Mouse (Mus musculus) ES-E14 (cell line): ENCODE data around the gene Mrtfa. TPM values are rescaled to one million over a fixed set of nuclear protein-coding genes. Genes with fewer than 3 reads are reported as not detected.

Source experiments
- DNase-seq: peaks from one replicate; pipeline ENCODE4 v3.0.0-alpha.2; 2013; ENCODE audit warnings: low read depth, low spot score
- H3K27ac ChIP-seq: 2 replicates; pipeline ENCODE4 v1.5.1; 2012; ENCODE audit warnings: low read depth, mild to moderate bottlenecking, low read length, moderate library complexity, mixed read lengths; ENCODE audit not compliant: poor library complexity, insufficient read depth, severe bottlenecking
- H3K36me3 ChIP-seq: 2 replicates; pipeline ENCODE4 v1.6.1; 2012; ENCODE audit warnings: mild to moderate bottlenecking, low read length, moderate library complexity, mixed read lengths; ENCODE audit not compliant: control insufficient read depth, poor library complexity, insufficient read depth, severe bottlenecking
- H3K4me1 ChIP-seq, 2 experiments: fragments of 150-350 bp in 1 of 2; sonication (generic) in 1 of 2; 2 replicates each; pipeline ENCODE4 v1.6.1; 2012; ENCODE audit warnings: low read length in 2 of 2, mild to moderate bottlenecking in 1 of 2, mixed read lengths in 1 of 2; ENCODE audit not compliant: control insufficient read depth in 2 of 2, insufficient read depth in 2 of 2, poor library complexity in 1 of 2
- H3K4me3 ChIP-seq, 2 experiments: fragments of 150-350 bp in 1 of 2; sonication (generic) in 1 of 2; 2 replicates each; pipeline ENCODE4 v1.5.1; 2012; ENCODE audit warnings: low read length in 2 of 2, low read depth in 1 of 2, mild to moderate bottlenecking in 1 of 2, mixed read lengths in 1 of 2; ENCODE audit not compliant: insufficient read depth in 1 of 2, poor library complexity in 1 of 2, severe bottlenecking in 1 of 2
- H3K9ac ChIP-seq: 2 replicates; pipeline ENCODE4 v1.6.1; 2012; ENCODE audit warnings: low read depth, mild to moderate bottlenecking, low read length, mixed read lengths; ENCODE audit not compliant: poor library complexity, insufficient read depth, severe bottlenecking
- H3K9me3 ChIP-seq: fragments of 150-350 bp; sonication (generic); 2 replicates; pipeline ENCODE4 v1.6.1; 2012; ENCODE audit warnings: low read depth, mild to moderate bottlenecking, low read length; ENCODE audit not compliant: control insufficient read depth, insufficient read depth
- CHD2 ChIP-seq: IDR thresholded peaks from 2 replicates; pipeline ENCODE4 v1.6.1; 2014; ENCODE audit warnings: mild to moderate bottlenecking, low read depth, low read length, inconsistent platforms
- HCFC1 ChIP-seq: IDR thresholded peaks from 2 replicates; pipeline ENCODE4 v1.6.1; 2012; ENCODE audit warnings: low read length, inconsistent platforms, borderline replicate concordance; ENCODE audit not compliant: insufficient read depth
- MAFK ChIP-seq: IDR thresholded peaks from 2 replicates; pipeline ENCODE4 v1.6.1; 2014; ENCODE audit warnings: mild to moderate bottlenecking, low read depth, low read length, inconsistent platforms; ENCODE audit not compliant: insufficient read depth
- ZC3H11A ChIP-seq: IDR thresholded peaks from 2 replicates; pipeline ENCODE4 v1.6.1; 2012; ENCODE audit warnings: low read depth, mild to moderate bottlenecking, inconsistent platforms, low read length, borderline replicate concordance
- ZNF384 ChIP-seq: IDR thresholded peaks from 2 replicates; pipeline ENCODE4 v1.6.1; 2012; ENCODE audit warnings: low read depth, low read length, inconsistent platforms
- in situ Hi-C, 2 experiments: fragments of 600-800 bp; cut with MboI; formaldehyde crosslinking; loops; one replicate each; pipeline ENCODE4 v1.15.1; 2025; ENCODE audit warnings: low sequenced_read_pairs in 2 of 2, inconsistent platforms in 1 of 2; ENCODE audit not compliant: unreplicated experiment in 2 of 2
- total RNA-seq: library from RNA; depleted of rRNA; stranded (reverse); fragments of 300-350 nt; gene quantifications from 2 replicates; pipeline ENCODE4 v1.2.3, GENCODE M21; 2012

Mrtfa gene
- total RNA-seq, 1 experiment = 16.7 TPM

DNA sequence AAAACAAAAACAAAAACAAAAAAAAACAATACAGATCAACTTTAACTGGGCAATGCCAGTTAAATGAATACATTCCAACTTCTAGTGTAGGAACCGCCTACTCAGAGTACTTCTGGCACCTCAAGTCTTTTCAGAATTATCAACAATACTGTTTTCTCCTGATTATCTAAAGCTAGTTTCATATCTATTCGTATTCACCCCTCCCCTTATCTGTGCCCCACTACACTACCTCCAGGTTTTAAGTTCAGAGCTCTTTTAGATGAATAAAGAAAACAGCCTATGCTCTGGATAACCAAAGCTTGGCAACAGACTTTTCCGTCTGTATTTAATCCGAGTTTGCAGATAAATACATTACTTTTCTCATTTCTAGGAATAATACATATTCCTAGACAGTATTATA is 29.9 kb downstream of the Mrtfa start:
- Histone ChIP-seq H3K9me3 (no peaks in the 10 kb centered on the region), H3K9ac (no peak overlapping the region), H3K4me3 (no peak overlapping the region), H3K36me3 (no peaks in the 10 kb centered on the region), H3K4me1 (no peaks in the 10 kb centered on the region; a peak in 1 of 4 replicates), H3K27ac (no peak overlapping the region)
- in situ Hi-C loops = no loop called here
- TF ChIP-seq MAFK = no peak
- no peak for TF ChIP-seq ZNF384
- DNase-seq = no peak

GRCm38 (mm10) chr15:81159212-81159611 is 31.3 kb downstream of the Mrtfa start:
- in situ Hi-C loops = no loop called here
- no peaks in the 10 kb centered on the region; a peak in 1 of 4 replicates for H3K4me1 ChIP-seq
- no peak overlapping the region for H3K27ac ChIP-seq
- TF ChIP-seq MAFK (no peak), ZNF384 (no peak), HCFC1 (no peak), CHD2 (no peak), ZC3H11A (no peak)
- H3K4me3 ChIP-seq = no peak overlapping the region
- no peaks in the 10 kb centered on the region for H3K36me3 ChIP-seq
- DNase-seq = no peak
- no peaks in the 10 kb centered on the region for H3K9me3 ChIP-seq
- H3K9ac ChIP-seq = no peak overlapping the region

GRCm38 (mm10) chr15:81158517-81159120 is 31.9 kb downstream of the Mrtfa start:
- Histone ChIP-seq H3K27ac (no peak overlapping the region), H3K4me3 (no peak overlapping the region), H3K9ac (no peak overlapping the region), H3K9me3 (no peaks in the 10 kb centered on the region), H3K4me1 (no peaks in the 10 kb centered on the region; a peak in 1 of 4 replicates), H3K36me3 (no peaks in the 10 kb centered on the region)
- TF ChIP-seq MAFK = no peak
- no peak for TF ChIP-seq ZC3H11A
- DNase-seq = no peak
- in situ Hi-C loops = no loop called here

- in situ Hi-C loops = no loop called here
- Histone ChIP-seq H3K9me3 (no peaks in the 10 kb centered on the region), H3K4me1 (no peaks in the 10 kb centered on the region; a peak in 1 of 4 replicates), H3K9ac (no peak overlapping the region), H3K36me3 (no peaks in the 10 kb centered on the region), H3K27ac (no peak overlapping the region), H3K4me3 (no peak overlapping the region)
- TF ChIP-seq HCFC1 (no peak), MAFK (no peak), ZNF384 (no peak), CHD2 (no peak), ZC3H11A (no peak)
- no peak for DNase-seq
These were observed 34.1 kb downstream of the Mrtfa start for GRCm38 (mm10) chr15:81156453-81156852.

DNA sequence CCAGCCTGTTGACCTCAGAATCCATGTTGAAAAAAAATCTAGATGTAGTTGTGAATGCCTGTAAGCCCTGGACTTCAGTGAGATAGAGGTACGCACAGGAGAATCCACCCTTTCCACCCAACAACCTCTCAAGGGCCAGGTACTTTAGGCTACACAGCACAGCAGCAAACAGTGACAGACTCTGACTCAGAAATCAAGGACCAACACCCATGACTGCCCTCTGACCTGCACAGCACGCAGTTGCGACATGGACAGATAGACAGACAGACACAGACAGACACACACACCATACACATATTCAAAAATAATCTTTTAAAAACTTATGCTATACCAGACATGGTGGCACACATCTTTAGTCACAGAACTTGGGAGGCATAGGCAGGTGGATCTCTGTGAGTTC is 34.7 kb downstream of the Mrtfa start:
- DNase-seq = no peak
- in situ Hi-C loops = no loop called here
- Histone ChIP-seq H3K4me1 (no peaks in the 10 kb centered on the region; a peak in 1 of 4 replicates), H3K9ac (no peak overlapping the region), H3K9me3 (no peaks in the 10 kb centered on the region), H3K36me3 (no peaks in the 10 kb centered on the region), H3K4me3 (no peak overlapping the region), H3K27ac (no peak overlapping the region)
- TF ChIP-seq CHD2 (no peak), ZNF384 (no peak), ZC3H11A (no peak), HCFC1 (no peak), MAFK (no peak)
